Mouse (Mus musculus): ENCODE measurements at regions not wholly inside any gene's neighbourhood (a gene's known extent, or its start where the extent isn't known, plus 50 kb on each side); places are given as distances from the start of the nearest gene placed in this dataset.

GRCm38 (mm10) chr7:75360874-75361273, 51.8 kb upstream of the Sv2b start:
- Histone ChIP-seq H3K4me2 (no peak overlapping the region), H3K9ac (no peak overlapping the region)

GRCm38 (mm10) chr7:75362541-75362940, 53.5 kb upstream of the Sv2b start:
- ATAC-seq = no peak
- WGBS = 90% methylated on average over 6 of the region's 6 CpGs
- peaks cover 11% of the 10 kb centered on the region for H3K4me1 ChIP-seq
- H3K36me3 ChIP-seq (ENCODE audit: poor library complexity, severe bottlenecking) = no peaks in the 10 kb centered on the region
- no peak overlapping the region for H3K9ac ChIP-seq
- no peak overlapping the region for H3K4me3 ChIP-seq
- no peaks in the 10 kb centered on the region for H3K9me3 ChIP-seq (replicated peaks)
- H3K27ac ChIP-seq = no peak overlapping the region
- H3K27me3 ChIP-seq = no peaks in the 10 kb centered on the region
- no peak overlapping the region for H3K4me2 ChIP-seq

More at GRCm38 (mm10) chr7:75360874-75361273, 51.8 kb upstream of the Sv2b start:
- 0 out of 2 replicates have a peak, but pooled peaks have one; percentile 10 for ATAC-seq
- Histone ChIP-seq H3K36me3 (ENCODE audit: poor library complexity, severe bottlenecking) (no peaks in the 10 kb centered on the region), H3K27ac (no peak overlapping the region), H3K27me3 (no peaks in the 10 kb centered on the region), H3K4me1 (peaks cover 11% of the 10 kb centered on the region), H3K9me3 (replicated peaks) (no peaks in the 10 kb centered on the region), H3K4me3 (no peak overlapping the region)
- WGBS = 15% methylated on average over 6 of the region's 6 CpGs

GRCm38 (mm10) chr7:75365480-75365879, 56.4 kb upstream of the Sv2b start:
- WGBS = 32% methylated on average over 3 of the region's 3 CpGs
- H3K27me3 ChIP-seq = no peaks in the 10 kb centered on the region
- H3K9ac ChIP-seq = no peak overlapping the region
- H3K4me3 ChIP-seq = no peak overlapping the region
- no peaks in the 10 kb centered on the region for H3K9me3 ChIP-seq (replicated peaks)
- no peak overlapping the region for H3K4me2 ChIP-seq
- H3K27ac ChIP-seq = no peak overlapping the region
- H3K36me3 ChIP-seq (ENCODE audit: poor library complexity, severe bottlenecking) = no peaks in the 10 kb centered on the region
- no peak for ATAC-seq
- peaks cover 11% of the 10 kb centered on the region for H3K4me1 ChIP-seq

- no peak overlapping the region for H3K4me2 ChIP-seq
- no peaks in the 10 kb centered on the region for H3K36me3 ChIP-seq (ENCODE audit: poor library complexity, severe bottlenecking)
- no peak overlapping the region for H3K9ac ChIP-seq
- no peaks in the 10 kb centered on the region for H3K9me3 ChIP-seq (replicated peaks)
- no peak overlapping the region for H3K27ac ChIP-seq
- ATAC-seq = peak; percentile 77
- no peak overlapping the region for H3K4me3 ChIP-seq
- 4% methylated on average over 8 of the region's 8 CpGs for WGBS
- peaks cover 6% of the 10 kb centered on the region; the same call in 1 of the 2 replicates for H3K4me1 ChIP-seq
- H3K27me3 ChIP-seq = no peaks in the 10 kb centered on the region
Observed at GRCm38 (mm10) chr7:75366285-75366882, 57.3 kb upstream of the Sv2b start.

GRCm38 (mm10) chr7:75368315-75368714, 59.3 kb upstream of the Sv2b start:
- 82% methylated on average over 9 of the region's 9 CpGs for WGBS

GRCm38 (mm10) chr7:75369366-75369765, 60.3 kb upstream of the Sv2b start:
- WGBS = 62% methylated on average over 4 of the region's 4 CpGs
- no peak overlapping the region for H3K4me2 ChIP-seq
- H3K9me3 ChIP-seq (replicated peaks) = no peaks in the 10 kb centered on the region
- no peaks in the 10 kb centered on the region for H3K27me3 ChIP-seq
- no peak overlapping the region for H3K27ac ChIP-seq
- no peak overlapping the region for H3K4me3 ChIP-seq
- peaks cover 6% of the 10 kb centered on the region; the same call in 1 of the 2 replicates for H3K4me1 ChIP-seq
- no peaks in the 10 kb centered on the region for H3K36me3 ChIP-seq (ENCODE audit: poor library complexity, severe bottlenecking)
- H3K9ac ChIP-seq = no peak overlapping the region
- no peak for ATAC-seq

More at GRCm38 (mm10) chr7:75368315-75368714, 59.3 kb upstream of the Sv2b start:
- Histone ChIP-seq H3K36me3 (ENCODE audit: poor library complexity, severe bottlenecking) (no peaks in the 10 kb centered on the region), H3K4me3 (no peak overlapping the region), H3K4me2 (no peak overlapping the region), H3K9ac (no peak overlapping the region), H3K27ac (no peak overlapping the region), H3K9me3 (replicated peaks) (no peaks in the 10 kb centered on the region), H3K27me3 (no peaks in the 10 kb centered on the region), H3K4me1 (peaks cover 6% of the 10 kb centered on the region; the same call in 1 of the 2 replicates)
- ATAC-seq = no peak

GRCm38 (mm10) chr7:75370595-75371519, 61.8 kb upstream of the Sv2b start:
- H3K9ac ChIP-seq = no peak overlapping the region
- H3K4me1 ChIP-seq = no peaks in the 10 kb centered on the region
- H3K4me3 ChIP-seq = no peak overlapping the region
- H3K9me3 ChIP-seq (replicated peaks) = no peaks in the 10 kb centered on the region
- no peaks in the 10 kb centered on the region for H3K36me3 ChIP-seq (ENCODE audit: poor library complexity, severe bottlenecking)
- no peak overlapping the region for H3K4me2 ChIP-seq
- WGBS = 49% methylated on average over 12 of the region's 12 CpGs
- ATAC-seq = peak; percentile 89
- no peak overlapping the region for H3K27ac ChIP-seq
- no peaks in the 10 kb centered on the region for H3K27me3 ChIP-seq

- Histone ChIP-seq H3K27me3 (no peaks in the 10 kb centered on the region), H3K9me3 (replicated peaks) (no peaks in the 10 kb centered on the region), H3K36me3 (ENCODE audit: poor library complexity, severe bottlenecking) (no peaks in the 10 kb centered on the region), H3K4me3 (no peak overlapping the region), H3K4me1 (no peaks in the 10 kb centered on the region), H3K9ac (no peak overlapping the region), H3K27ac (no peak overlapping the region), H3K4me2 (no peak overlapping the region)
- no peak for ATAC-seq
Observed at GRCm38 (mm10) chr7:75371520-75371876, 62.4 kb upstream of the Sv2b start.

GRCm38 (mm10) chr7:75371991-75372390, 62.9 kb upstream of the Sv2b start:
- Histone ChIP-seq H3K36me3 (ENCODE audit: poor library complexity, severe bottlenecking) (no peaks in the 10 kb centered on the region), H3K4me2 (no peak overlapping the region), H3K9ac (no peak overlapping the region), H3K4me3 (no peak overlapping the region), H3K9me3 (replicated peaks) (no peaks in the 10 kb centered on the region), H3K27me3 (no peaks in the 10 kb centered on the region), H3K27ac (no peak overlapping the region), H3K4me1 (no peaks in the 10 kb centered on the region)
- WGBS = 72% methylated on average over 6 of the region's 6 CpGs
- no peak for ATAC-seq

GRCm38 (mm10) chr7:75372892-75373444, 63.9 kb upstream of the Sv2b start:
- H3K4me3 ChIP-seq = no peak overlapping the region
- no peak for ATAC-seq
- no peaks in the 10 kb centered on the region for H3K36me3 ChIP-seq (ENCODE audit: poor library complexity, severe bottlenecking)
- no peaks in the 10 kb centered on the region for H3K27me3 ChIP-seq
- WGBS = 77% methylated on average over 10 of the region's 10 CpGs
- no peaks in the 10 kb centered on the region for H3K4me1 ChIP-seq
- H3K27ac ChIP-seq = no peak overlapping the region
- H3K9ac ChIP-seq = no peak overlapping the region
- no peak overlapping the region for H3K4me2 ChIP-seq
- H3K9me3 ChIP-seq (replicated peaks) = no peaks in the 10 kb centered on the region

GRCm38 (mm10) chr7:75374506-75374905, 65.4 kb upstream of the Sv2b start:
- H3K4me3 ChIP-seq = no peak overlapping the region
- H3K27ac ChIP-seq = no peak overlapping the region
- H3K36me3 ChIP-seq (ENCODE audit: poor library complexity, severe bottlenecking) = no peaks in the 10 kb centered on the region
- H3K27me3 ChIP-seq = no peaks in the 10 kb centered on the region
- no peaks in the 10 kb centered on the region for H3K9me3 ChIP-seq (replicated peaks)
- no peak overlapping the region for H3K9ac ChIP-seq
- no peak overlapping the region for H3K4me2 ChIP-seq
- 85% methylated on average over 6 of the region's 6 CpGs for WGBS
- ATAC-seq = no peak
- no peaks in the 10 kb centered on the region for H3K4me1 ChIP-seq

- H3K27ac ChIP-seq = no peak overlapping the region
- H3K4me1 ChIP-seq = no peaks in the 10 kb centered on the region
- no peak for ATAC-seq
- no peaks in the 10 kb centered on the region for H3K9me3 ChIP-seq (replicated peaks)
- H3K9ac ChIP-seq = no peak overlapping the region
- WGBS = 77% methylated on average over 3 of the region's 3 CpGs
- H3K27me3 ChIP-seq = no peaks in the 10 kb centered on the region
- no peak overlapping the region for H3K4me2 ChIP-seq
- H3K4me3 ChIP-seq = no peak overlapping the region
- H3K36me3 ChIP-seq (ENCODE audit: poor library complexity, severe bottlenecking) = no peaks in the 10 kb centered on the region
Observed at GRCm38 (mm10) chr7:75379595-75379994, 70.5 kb upstream of the Sv2b start.

All from forebrain, embryonic 13.5 days (tissue).